Mouse (Mus musculus) megakaryocyte-erythroid progenitor cell, adult 5-6 weeks (primary cell): Measurements from ENCODE around the gene Capn10. TPM values are rescaled to one million over a fixed set of nuclear protein-coding genes. Genes with fewer than 3 reads are reported as not detected.
"Not testable (repeated sequence)": the region's sequence is repeated elsewhere in the genome, so short reads cannot be mapped to it uniquely, and the experiment has no call there.

Source experiments
- ATAC-seq: replicated peaks from 2 replicates; pipeline ENCODE4 v1.8.0; 2016; ENCODE audit warnings: mild to moderate bottlenecking, inconsistent platforms; ENCODE audit not compliant: severe bottlenecking, poor library complexity, low FRiP score, low TSS enrichment
- total RNA-seq, 2 experiments: library from RNA; stranded (forward) in 1 of 2; stranded (reverse) in 1 of 2; fragments of 200-1000, 215-1000 nt in 1 of 2; fragments of >200 nt in 1 of 2; fragmentation: Nextera tagmentation in 1 of 2; gene quantifications; 2 replicates each; pipeline ENCODE4 v1.2.3; 2014 to 2017

Gene Capn10
- total RNA-seq, 2 experiments from 2014 or later: 11.4 to 19.5 TPM

DNA sequence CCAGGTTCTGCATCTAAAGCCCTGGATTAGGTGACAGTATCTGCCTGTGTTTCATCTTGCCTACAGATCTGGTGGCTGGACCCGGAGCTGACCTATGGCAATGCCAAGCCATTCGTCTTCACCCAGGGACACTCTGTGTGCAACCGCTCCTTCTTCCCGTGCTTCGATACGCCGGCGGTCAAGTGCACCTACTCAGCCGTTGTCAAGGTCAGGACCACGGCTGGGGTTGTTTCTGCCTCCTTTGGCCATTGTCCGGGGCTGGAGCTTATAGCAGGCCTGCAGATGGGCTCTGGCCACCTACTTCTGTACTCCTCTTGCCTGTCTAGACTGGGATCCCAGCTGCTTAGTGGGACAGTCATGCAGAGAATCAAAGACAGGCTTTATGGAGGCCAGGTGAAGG, 19.2 kb upstream of the Capn10 start:
- no peak for ATAC-seq

DNA sequence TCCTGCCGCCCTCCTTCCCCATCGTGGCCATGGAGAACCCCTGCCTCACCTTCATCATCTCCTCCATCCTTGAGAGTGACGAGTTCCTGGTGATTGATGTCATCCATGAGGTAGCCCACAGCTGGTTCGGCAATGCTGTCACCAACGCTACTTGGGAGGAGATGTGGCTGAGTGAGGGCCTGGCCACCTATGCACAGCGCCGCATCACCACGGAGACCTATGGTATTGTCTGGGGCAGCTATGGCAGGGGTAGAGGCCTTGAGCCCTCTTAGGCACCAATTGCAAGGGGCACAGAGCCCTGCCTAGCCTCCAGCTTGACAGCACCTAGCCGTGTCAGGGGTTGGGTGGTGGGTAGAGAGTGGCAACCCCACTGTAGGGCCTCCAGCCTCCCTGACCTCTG, 17.5 kb upstream of the Capn10 start:
- ATAC-seq: no peak

GRCm38 (mm10) chr1:92919151-92919550, 15.0 kb upstream of the Capn10 start:
- no peak for ATAC-seq

DNA sequence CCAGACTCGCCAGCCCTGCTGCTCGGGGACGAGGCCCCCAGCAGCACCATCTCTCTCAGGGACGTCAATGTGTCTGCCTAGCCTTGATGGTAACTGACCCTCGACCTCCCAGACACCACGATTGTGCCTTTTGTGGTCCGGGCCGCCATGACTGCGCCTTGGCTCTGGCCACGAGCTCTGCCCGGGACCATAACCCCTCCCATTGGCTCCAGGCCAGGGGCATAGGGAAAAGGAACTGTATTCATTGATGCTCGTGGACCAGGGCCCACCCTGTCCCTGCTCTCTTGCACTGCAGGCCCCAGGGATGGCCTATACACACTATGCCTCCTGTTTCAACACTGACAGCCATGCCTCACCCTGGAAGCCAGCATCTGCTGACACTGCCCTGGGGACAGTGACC, 14.4 kb upstream of the Capn10 start:
- ATAC-seq: no peak

DNA sequence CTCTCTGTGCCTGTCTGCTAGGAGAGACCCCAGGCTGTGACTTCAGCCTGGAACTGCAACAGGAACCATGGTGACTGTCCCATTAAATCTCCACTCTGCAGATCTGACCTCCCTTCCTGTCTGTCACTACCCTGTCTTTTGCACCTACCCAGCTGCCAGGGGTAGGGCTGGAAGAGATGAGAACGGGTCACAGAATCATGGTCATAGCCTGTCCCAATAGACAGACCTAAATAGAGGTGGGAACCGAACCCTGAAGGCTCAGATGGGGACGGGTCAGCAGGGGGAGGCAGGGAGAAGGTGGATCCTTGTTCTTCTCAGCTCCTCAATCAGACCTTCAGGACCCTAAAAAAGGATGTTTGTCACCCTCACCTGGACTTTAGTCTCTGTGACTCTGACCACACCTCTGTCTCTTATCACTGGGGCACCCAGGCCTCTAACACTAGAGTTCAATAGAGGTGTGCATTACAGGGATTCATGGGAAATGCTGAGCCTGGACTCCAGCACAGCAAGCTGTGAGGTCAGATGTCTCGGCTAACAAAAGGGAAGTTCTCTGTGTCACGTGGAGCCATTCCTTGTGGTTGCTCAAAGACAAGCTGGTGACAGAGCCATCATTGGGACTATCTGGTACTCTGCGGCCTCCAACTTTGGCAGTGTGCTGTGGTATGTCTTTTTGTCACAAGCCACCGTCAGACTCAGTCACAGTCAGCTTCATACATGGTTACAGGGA, 13.5 kb upstream of the Capn10 start:
- ATAC-seq: no peak

GRCm38 (mm10) chr1:92921496-92921895, 12.7 kb upstream of the Capn10 start:
- no peak for ATAC-seq

DNA sequence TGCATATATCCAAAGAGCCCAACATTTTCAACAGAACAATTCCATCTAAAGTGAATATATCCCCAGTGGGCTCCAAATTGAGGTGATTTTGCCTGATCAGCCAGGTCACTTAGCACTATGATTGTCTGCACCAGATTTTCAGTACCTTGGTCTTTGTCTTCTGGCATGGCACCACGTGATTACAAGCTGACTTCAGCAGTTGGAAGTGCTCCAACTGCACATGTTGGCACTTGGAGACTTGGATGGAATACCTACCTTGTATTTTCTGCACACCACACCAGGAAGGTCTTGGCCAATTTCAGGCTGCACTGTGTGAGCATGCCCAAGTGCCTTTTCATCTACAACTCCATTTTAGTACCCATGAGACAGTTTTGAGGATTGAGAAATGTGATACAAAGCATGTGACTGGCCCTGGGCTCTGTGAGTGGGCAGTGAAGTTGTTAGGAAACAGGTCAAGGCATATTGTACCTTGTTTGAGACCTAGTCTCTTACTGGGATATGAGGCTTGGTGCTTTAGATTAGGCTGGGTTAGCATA, 3.9 kb upstream of the Capn10 start:
- ATAC-seq: no peak

- ATAC-seq: no peak
Observed at GRCm38 (mm10) chr1:92933611-92934010, 565 bp upstream of the Capn10 start.

DNA sequence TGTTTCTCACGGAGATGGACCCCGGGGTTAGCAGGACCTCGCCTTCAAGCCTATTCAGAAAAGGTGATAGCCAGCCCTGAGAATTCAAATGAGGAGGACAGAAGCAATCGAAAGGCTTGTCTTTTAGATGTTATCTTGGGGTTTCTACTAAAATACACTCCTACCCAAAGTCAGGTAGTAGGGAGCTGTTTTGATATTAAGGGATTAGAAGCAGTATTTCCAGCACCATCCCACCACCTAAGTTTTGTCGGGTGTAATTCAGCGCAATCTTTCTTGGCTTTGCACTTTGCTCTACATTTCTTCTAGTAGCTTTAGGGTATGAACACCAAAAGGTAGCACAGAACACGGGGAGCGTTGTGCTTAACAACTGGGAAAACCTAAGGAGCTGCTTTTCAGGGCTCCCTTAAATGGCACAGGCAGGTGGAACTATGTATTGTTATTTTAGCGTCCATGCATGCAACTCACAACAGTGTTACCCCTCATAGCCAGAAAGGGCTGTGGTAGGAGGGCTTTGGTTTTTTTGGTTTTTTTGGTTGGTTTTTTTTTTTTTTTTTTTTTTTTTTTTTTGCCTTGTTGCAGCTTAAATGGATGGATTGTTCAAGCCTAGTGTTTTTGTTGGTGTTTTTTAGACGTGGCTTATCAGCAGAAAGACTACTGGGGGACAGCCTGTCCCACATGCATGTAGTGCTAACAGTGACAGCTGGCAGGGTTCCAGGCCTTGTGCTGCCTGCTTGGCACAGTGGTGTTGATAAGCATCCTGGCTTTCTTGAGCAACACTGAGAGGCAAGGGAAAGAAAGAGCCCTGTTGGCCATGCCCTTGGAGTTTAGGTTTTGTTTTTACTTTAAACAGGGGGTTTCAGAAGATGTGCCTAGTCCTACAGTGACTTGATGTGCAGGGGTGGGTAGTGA, 1.1 kb downstream of the Capn10 start:
- peak; percentile 69 for ATAC-seq

DNA sequence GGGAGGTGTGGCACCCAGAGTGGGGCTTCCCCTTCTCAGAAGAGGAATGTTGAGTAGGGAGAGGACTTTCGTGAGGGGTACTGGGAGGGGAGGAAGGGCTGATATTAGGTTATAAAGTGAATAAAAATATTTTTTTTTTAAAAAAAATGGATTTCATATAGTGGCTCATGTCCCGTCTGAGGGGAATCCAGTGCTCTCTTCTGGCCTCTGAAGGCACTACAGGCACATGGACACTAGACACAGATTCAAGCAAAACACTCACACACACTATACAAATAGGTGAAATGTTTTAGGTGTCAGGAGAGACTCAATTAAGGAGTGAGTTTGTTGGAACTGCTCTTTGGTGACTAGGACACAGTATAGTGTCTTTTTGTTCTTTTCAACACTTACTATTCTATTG, 1.8 kb downstream of the Capn10 start:
- no peak for ATAC-seq

GRCm38 (mm10) chr1:92936467-92936866, 2.3 kb downstream of the Capn10 start:
- no peak for ATAC-seq

- no peak for ATAC-seq
Observed at GRCm38 (mm10) chr1:92937797-92938196, 3.6 kb downstream of the Capn10 start.

DNA sequence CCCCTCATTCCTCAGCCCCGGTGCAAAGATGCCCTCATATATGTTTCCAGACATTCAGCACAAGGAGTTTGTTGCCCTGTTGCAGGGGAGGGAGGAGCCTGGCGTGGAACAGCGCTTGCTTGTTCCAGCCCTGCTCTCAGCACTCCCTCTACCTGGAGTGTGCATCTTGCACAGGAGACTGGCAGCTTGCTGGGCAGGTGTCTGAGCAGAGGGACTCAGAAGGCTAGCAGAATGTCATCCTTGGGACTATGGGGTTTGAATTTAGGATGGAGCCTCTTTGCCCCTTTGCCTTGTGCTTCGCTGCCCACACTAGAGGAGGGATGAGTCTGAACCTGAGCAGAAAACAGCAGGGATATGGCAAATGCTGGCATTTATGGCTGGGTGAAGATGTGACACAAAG, 5.6 kb downstream of the Capn10 start:
- ATAC-seq: no peak

GRCm38 (mm10) chr1:92943219-92943989, 9.2 kb downstream of the Capn10 start:
- ATAC-seq: no peak

DNA sequence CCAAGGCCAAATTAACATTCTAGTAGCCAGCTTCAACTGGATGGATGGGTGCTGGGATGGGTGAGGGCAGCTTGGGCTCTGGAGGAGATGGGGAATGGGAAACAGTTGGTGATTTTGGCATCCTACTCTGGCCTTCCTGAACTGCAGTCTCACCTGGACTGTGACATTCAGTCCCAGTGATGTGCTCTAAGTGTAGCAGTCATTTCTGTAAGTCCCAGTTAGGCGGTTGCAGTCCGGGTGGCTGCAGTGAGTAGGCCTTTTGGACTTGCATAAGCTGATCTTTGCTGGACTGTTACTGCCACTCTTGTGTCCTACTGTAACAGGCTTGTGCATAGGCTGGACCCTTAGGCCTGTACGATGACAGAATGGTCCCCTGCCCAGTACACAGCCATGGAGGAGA, 13.8 kb downstream of the Capn10 start:
- ATAC-seq: no peak

- no peak for ATAC-seq
Observed at GRCm38 (mm10) chr1:92949426-92949825, 15.2 kb downstream of the Capn10 start.

- no peak for ATAC-seq
Observed at GRCm38 (mm10) chr1:92950607-92951006, 16.4 kb downstream of the Capn10 start, which contains the start of gene Gpr35. Gene Gpr35, plus strand, starts transcription at chr1:92950865.

- ATAC-seq: no peak
Observed at GRCm38 (mm10) chr1:92953641-92954040, 19.5 kb downstream of the Capn10 start.

DNA sequence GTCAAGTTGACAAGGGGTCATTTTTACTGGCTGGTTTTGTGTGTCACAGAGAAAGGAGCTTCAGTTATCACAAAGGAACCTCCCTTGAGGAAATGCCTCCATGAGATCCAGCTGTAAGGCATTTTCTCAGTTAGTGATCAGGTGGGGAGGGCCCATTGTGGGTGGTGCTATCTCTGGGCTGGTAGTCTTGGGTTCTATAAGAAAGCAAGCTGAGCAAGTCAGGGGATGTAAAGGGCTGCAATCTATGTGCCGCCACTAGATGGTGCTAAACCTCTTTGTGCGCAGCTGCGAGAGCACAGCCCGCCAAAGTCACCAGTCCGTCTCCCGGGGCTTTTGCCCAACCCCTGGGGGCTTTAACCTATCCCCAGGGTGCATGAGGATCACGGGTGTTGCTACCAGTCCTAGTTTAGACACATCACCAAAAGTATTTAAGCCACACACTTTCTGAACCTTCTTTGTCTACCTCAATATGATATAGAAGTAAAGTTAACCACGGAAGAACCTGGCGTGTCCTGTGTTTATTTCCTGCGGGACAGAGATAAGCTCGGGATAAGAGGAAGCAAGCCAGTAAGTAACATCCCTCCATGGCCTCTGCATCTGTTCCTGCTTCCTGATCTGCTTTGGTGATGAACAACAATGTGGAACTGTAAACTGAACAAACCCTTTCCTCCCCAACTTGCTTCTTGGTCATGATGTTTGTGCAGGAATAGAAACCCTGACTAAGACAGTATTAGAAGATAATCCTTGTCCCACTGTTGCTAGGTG, 22.6 kb downstream of the Capn10 start:
- not testable (repeated sequence) for ATAC-seq
